In genomic region chr2:18027448-18028139, GRCm38 (mm10) we compare ENCODE assay signal across 8 mouse cellular contexts. TPM values are rescaled to one million over a fixed set of nuclear protein-coding genes. Genes with fewer than 3 reads are reported as not detected.
A peak's percentile ranks its signal among the peaks of the same experiment; 100 is the strongest.
DNase-seq lines count a peak whose midpoint lies in the region; ATAC-seq and TF ChIP-seq lines count a peak whose summit lies in the region.

No protein-coding gene starts in this region.

- no peak for TF ChIP-seq EP300 in liver, embryonic 14.5 days (IDR thresholded peaks at IDR 0.05; ENCODE audit: low read depth)
- TF ChIP-seq EP300 in stomach, postnatal 0 days (optimal IDR thresholded peaks at IDR 0.05) = no peak

- H3K9ac ChIP-seq in heart, embryonic 15.5 days = peak overlapping the region; percentile 84
- peak overlapping the region; percentile 55 for H3K9ac ChIP-seq in liver, embryonic 14.5 days (replicated peaks)
- peak overlapping the region; percentile 94 for H3K9ac ChIP-seq in neural tube, embryonic 11.5 days (ENCODE audit: low read length)
- peak overlapping the region; percentile 81 for H3K9ac ChIP-seq in stomach, postnatal 0 days (ENCODE audit: low read length)

- H3K27ac ChIP-seq in brown adipose tissue, adult 24 weeks (replicated peaks; ENCODE audit: low read depth, low read length) = peak overlapping the region; percentile 91
- peak overlapping the region; percentile 99 for H3K27ac ChIP-seq in heart, embryonic 15.5 days
- H3K27ac ChIP-seq in liver, embryonic 14.5 days = peak overlapping the region; percentile 0
- peak overlapping the region; percentile 99 for H3K27ac ChIP-seq in neural tube, embryonic 11.5 days (ENCODE audit: low read depth, low read length)
- peak overlapping the region; percentile 97 for H3K27ac ChIP-seq in stomach, postnatal 0 days (replicated peaks)

- TF ChIP-seq CTCF in liver, embryonic 14.5 days (IDR thresholded peaks at IDR 0.05; ENCODE audit: low read depth) = peak; percentile 98
- TF ChIP-seq CTCF in stomach, postnatal 0 days (IDR thresholded peaks at IDR 0.05; ENCODE audit: low read depth) = peak; percentile 95

- no peaks in the 10 kb centered on the region; the same call in 1 of the 2 replicates for H3K4me1 ChIP-seq in brown adipose tissue, adult 24 weeks (ENCODE audit: control insufficient read depth, insufficient read depth, insufficient read length, low read length)
- peaks cover 30% of the 10 kb centered on the region for H3K4me1 ChIP-seq in heart, embryonic 15.5 days (replicated peaks)
- peaks cover 4 to 7% of the 10 kb centered on the region in 2 experiments for H3K4me1 ChIP-seq in liver, embryonic 14.5 days (replicated peaks; ENCODE audit: control insufficient read depth in 2 of 2, insufficient read depth in 2 of 2, low read length in 1 of 2)
- peaks cover 14% of the 10 kb centered on the region for H3K4me1 ChIP-seq in neural tube, embryonic 11.5 days (ENCODE audit: control insufficient read depth, insufficient read depth, low read length)
- H3K4me1 ChIP-seq in stomach, postnatal 0 days (replicated peaks; ENCODE audit: control insufficient read depth, insufficient read depth) = no peaks in the 10 kb centered on the region

- peak overlapping the region; percentile 87 for H3K4me3 ChIP-seq in brown adipose tissue, adult 24 weeks (ENCODE audit: insufficient read depth, low read depth, low read length)
- H3K4me3 ChIP-seq in heart, embryonic 15.5 days = peak overlapping the region; percentile 70
- H3K4me3 ChIP-seq in liver, embryonic 14.5 days (ENCODE audit: insufficient read depth in 1 of 2, low read depth in 2 of 2, low read length in 2 of 2) = peak overlapping the region; percentile 43 to 57
- H3K4me3 ChIP-seq in neural tube, embryonic 11.5 days (ENCODE audit: low read depth, low read length) = peak overlapping the region; percentile 48
- peak overlapping the region; percentile 66 for H3K4me3 ChIP-seq in stomach, postnatal 0 days (ENCODE audit: low read depth, low read length)

- no peaks in the 10 kb centered on the region for H3K27me3 ChIP-seq in heart, embryonic 15.5 days
- peaks cover 70% of the 10 kb centered on the region for H3K27me3 ChIP-seq in liver, embryonic 14.5 days (ENCODE audit: control insufficient read depth, insufficient read depth, low read length)
- no peaks in the 10 kb centered on the region for H3K27me3 ChIP-seq in neural tube, embryonic 11.5 days (ENCODE audit: control insufficient read depth, insufficient read depth, low read length)
- no peaks in the 10 kb centered on the region for H3K27me3 ChIP-seq in stomach, postnatal 0 days (ENCODE audit: control insufficient read depth, insufficient read depth, low read length)

- WGBS in heart, embryonic 15.5 days = under 1% methylated on average over 43 of the region's 44 CpGs
- WGBS in liver, embryonic 14.5 days (ENCODE audit: insufficient replicate concordance) = under 1% methylated on average over 44 of the region's 44 CpGs
- WGBS in neural tube, embryonic 11.5 days = under 1% methylated on average over 44 of the region's 44 CpGs
- WGBS in stomach, postnatal 0 days = under 1% methylated on average over 44 of the region's 44 CpGs

- no peaks in the 10 kb centered on the region for H3K36me3 ChIP-seq in heart, embryonic 15.5 days
- H3K36me3 ChIP-seq in liver, embryonic 14.5 days (replicated peaks; ENCODE audit: control insufficient read depth, insufficient read depth, low read depth) = no peaks in the 10 kb centered on the region
- H3K36me3 ChIP-seq in neural tube, embryonic 11.5 days (ENCODE audit: control insufficient read depth, insufficient read depth, low read length) = no peaks in the 10 kb centered on the region
- no peaks in the 10 kb centered on the region for H3K36me3 ChIP-seq in stomach, postnatal 0 days (ENCODE audit: control insufficient read depth, insufficient read depth, low read length)

- DNase-seq in CD4-positive, CD25-positive, alpha-beta regulatory T cell, adult 2 months (ENCODE audit: low read depth, low spot score) = peak; percentile 95
- peak; percentile 83 for DNase-seq in fibroblast of lung, adult 2 months (ENCODE audit: low read depth)
- peak; percentile 94 to 97 for DNase-seq in kidney, postnatal 25 days
- DNase-seq in liver, embryonic 14.5 days (ENCODE audit: low read depth in 3 of 3, low spot score in 3 of 3) = peak; percentile 68 to 81 (median 70)
- DNase-seq in neural tube, embryonic 11.5 days (ENCODE audit: low spot score) = peak; percentile 99
- DNase-seq in stomach, postnatal 0 days (ENCODE audit: low spot score) = peak; percentile 97

- H3K9me3 ChIP-seq in heart, embryonic 15.5 days (replicated peaks) = no peaks in the 10 kb centered on the region
- no peaks in the 10 kb centered on the region for H3K9me3 ChIP-seq in liver, embryonic 14.5 days (ENCODE audit: control insufficient read depth, low read length)
- no peaks in the 10 kb centered on the region for H3K9me3 ChIP-seq in neural tube, embryonic 11.5 days (ENCODE audit: control insufficient read depth, low read length)
- H3K9me3 ChIP-seq in stomach, postnatal 0 days (ENCODE audit: control insufficient read depth, low read length) = no peaks in the 10 kb centered on the region

- peak; percentile 87 for ATAC-seq in heart, embryonic 15.5 days (replicated peaks; ENCODE audit: insufficient number of reproducible peaks, insufficient read depth, low FRiP score, low read depth)
- ATAC-seq in liver, embryonic 14.5 days (ENCODE audit: insufficient read depth) = peak; percentile 84
- peak; percentile 84 for ATAC-seq in neural tube, embryonic 11.5 days (ENCODE audit: insufficient read depth, low FRiP score, low TSS enrichment)
- peak; percentile 93 for ATAC-seq in stomach, postnatal 0 days (ENCODE audit: low FRiP score, low TSS enrichment)

- peak overlapping the region; percentile 98 for H3K4me2 ChIP-seq in heart, embryonic 15.5 days
- H3K4me2 ChIP-seq in liver, embryonic 14.5 days (ENCODE audit: low read depth) = peak overlapping the region; percentile 81
- peak overlapping the region; percentile 97 for H3K4me2 ChIP-seq in neural tube, embryonic 11.5 days (ENCODE audit: low read depth)
- H3K4me2 ChIP-seq in stomach, postnatal 0 days (replicated peaks; ENCODE audit: low read depth) = peak overlapping the region; percentile 99

RNA-seq across cellular contexts. Expression of gene A930004D18Rik, which starts 9.9 kb away (rescaled TPM):
- 0.87 and 1.2 TPM in 2 replicates for polyA plus RNA-seq in brown adipose tissue, adult 24 weeks (2012; ENCODE audit: insufficient read depth, insufficient read length, missing spikeins)
- 11.6 and 13.2 TPM in 2 replicates for polyA plus RNA-seq in heart, embryonic 15.5 days (2015; fragmentation: Nextera tagmentation; extraction: Ambion mirVana)
- polyA plus RNA-seq in liver, embryonic 14.5 days (2012; rRNA removed) = 0.32 and 0.48 TPM in 2 replicates
- polyA plus RNA-seq in liver, embryonic 14.5 days (2014; fragmentation: Nextera tagmentation; extraction: Ambion mirVana) = 0.36 and 0.81 TPM in 2 replicates
- 6.9 and 7.6 TPM in 2 replicates for polyA plus RNA-seq in neural tube, embryonic 11.5 days (2014; fragmentation: Nextera tagmentation; extraction: Ambion mirVana)
- 7.5 and 9.4 TPM in 2 replicates for polyA plus RNA-seq in stomach, postnatal 0 days (2015; fragmentation: Nextera tagmentation; extraction: Ambion mirVana)

RNA-seq across cellular contexts. Expression of gene Skida1, which starts 21.3 kb away (rescaled TPM):
- polyA plus RNA-seq in brown adipose tissue, adult 24 weeks (2012; ENCODE audit: insufficient read depth, insufficient read length, missing spikeins) = 0.25 and 0.55 TPM in 2 replicates
- polyA plus RNA-seq in heart, embryonic 15.5 days (2015; fragmentation: Nextera tagmentation; extraction: Ambion mirVana) = 4.8 and 5.3 TPM in 2 replicates
- 0.48 and 0.60 TPM in 2 replicates for polyA plus RNA-seq in liver, embryonic 14.5 days (2012; rRNA removed)
- 0.27 and 0.43 TPM in 2 replicates for polyA plus RNA-seq in liver, embryonic 14.5 days (2014; fragmentation: Nextera tagmentation; extraction: Ambion mirVana)
- polyA plus RNA-seq in neural tube, embryonic 11.5 days (2014; fragmentation: Nextera tagmentation; extraction: Ambion mirVana) = 12.0 and 15.5 TPM in 2 replicates
- 1.5 and 1.9 TPM in 2 replicates for polyA plus RNA-seq in stomach, postnatal 0 days (2015; fragmentation: Nextera tagmentation; extraction: Ambion mirVana)

RNA-seq across cellular contexts. Expression of gene Mllt10, which starts 27.4 kb away (rescaled TPM):
- polyA plus RNA-seq in brown adipose tissue, adult 24 weeks (2012; ENCODE audit: insufficient read depth, insufficient read length, missing spikeins) = 9.2 and 10.1 TPM in 2 replicates
- 35.1 and 36.0 TPM in 2 replicates for polyA plus RNA-seq in heart, embryonic 15.5 days (2015; fragmentation: Nextera tagmentation; extraction: Ambion mirVana)
- polyA plus RNA-seq in liver, embryonic 14.5 days (2012; rRNA removed) = 13.4 and 16.4 TPM in 2 replicates
- polyA plus RNA-seq in liver, embryonic 14.5 days (2014; fragmentation: Nextera tagmentation; extraction: Ambion mirVana) = 14.4 and 19.7 TPM in 2 replicates
- polyA plus RNA-seq in neural tube, embryonic 11.5 days (2014; fragmentation: Nextera tagmentation; extraction: Ambion mirVana) = 39.4 and 42.6 TPM in 2 replicates
- 25.9 and 27.4 TPM in 2 replicates for polyA plus RNA-seq in stomach, postnatal 0 days (2015; fragmentation: Nextera tagmentation; extraction: Ambion mirVana)

RNA-seq across cellular contexts. Expression of gene H2al2a, which starts 30.8 kb away (rescaled TPM):
- not detected in 2 replicates for polyA plus RNA-seq in brown adipose tissue, adult 24 weeks (2012; ENCODE audit: insufficient read depth, insufficient read length, missing spikeins)
- polyA plus RNA-seq in heart, embryonic 15.5 days (2015; fragmentation: Nextera tagmentation; extraction: Ambion mirVana) = not detected in 2 replicates
- not detected in 2 replicates for polyA plus RNA-seq in liver, embryonic 14.5 days (2012; rRNA removed)
- not detected in 2 replicates for polyA plus RNA-seq in liver, embryonic 14.5 days (2014; fragmentation: Nextera tagmentation; extraction: Ambion mirVana)
- polyA plus RNA-seq in neural tube, embryonic 11.5 days (2014; fragmentation: Nextera tagmentation; extraction: Ambion mirVana) = not detected in 2 replicates
- not detected in 2 replicates for polyA plus RNA-seq in stomach, postnatal 0 days (2015; fragmentation: Nextera tagmentation; extraction: Ambion mirVana)

Comparison
In these comparisons a context has a peak if more than half of its experiments do, and no peak if none do; other contexts are left out.
1. Peak in every context shown above with its lines: DNase-seq, ATAC-seq, H3K4me3 ChIP-seq and H3K27ac ChIP-seq.
2. H3K27ac ChIP-seq: peak in every context shown above with its lines; median percentile 99 in heart, embryonic 15.5 days; 99 in neural tube, embryonic 11.5 days; 97 in stomach, postnatal 0 days; 91 in brown adipose tissue, adult 24 weeks; 0 in liver, embryonic 14.5 days.